Mouse (Mus musculus) lung, postnatal 0 days (tissue): ENCODE results near the gene Slc30a4.

Experiments
- CTCF ChIP-seq: IDR thresholded peaks from 2 replicates; pipeline ENCODE4 v1.5.1; 2016; ENCODE audit warnings: antibody characterized with exemption, mild to moderate bottlenecking
- EP300 ChIP-seq: IDR thresholded peaks from 2 replicates; pipeline ENCODE4 v1.6.1; 2016; ENCODE audit warnings: antibody characterized with exemption, mild to moderate bottlenecking, control low read depth

DNA sequence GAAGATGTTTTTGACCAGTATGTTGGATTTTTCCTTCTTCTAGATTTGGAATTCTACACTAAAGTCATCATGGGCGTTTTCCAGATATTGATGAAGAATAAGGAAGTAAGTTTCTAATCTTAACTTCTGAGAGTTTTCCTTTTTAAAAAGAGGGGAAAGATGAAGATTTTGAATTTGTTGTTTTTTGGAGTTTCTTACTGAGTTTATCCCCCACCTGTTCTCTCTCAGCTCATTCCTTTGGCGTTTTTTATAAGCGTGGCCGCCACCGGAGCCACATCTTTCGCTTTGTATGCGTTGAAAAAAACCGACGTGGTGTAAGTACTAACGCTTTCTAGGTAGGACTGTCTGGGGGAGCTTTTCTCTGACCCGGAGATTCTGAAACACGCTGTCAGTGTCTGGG lies 64.4 kb downstream of the Slc30a4 start:
- no peak for TF ChIP-seq CTCF
- TF ChIP-seq EP300: no peak
